Mouse (Mus musculus) adrenal gland, adult 2 months (tissue): ENCODE measurements around the gene Ldlr. TPM values are rescaled to one million over a fixed set of nuclear protein-coding genes. Genes with fewer than 3 reads are reported as not detected.
A peak's percentile ranks its signal among the peaks of the same experiment; 100 is the strongest.

ENCODE experiments used
- DNase-seq: peaks from one replicate; pipeline ENCODE4 v3.0.0; 2021
- polyA plus RNA-seq: library from polyadenylated mRNA; depleted of rRNA; stranded (reverse); fragments of >200 nt; gene quantifications from 2 replicates; pipeline ENCODE4 v1.2.3, GENCODE M21; 2012
- total RNA-seq, 2 experiments: library from RNA; stranded (reverse); gene quantifications; 2 replicates each; pipeline ENCODE4 v1.2.3; 2021

The Ldlr gene
- total and polyA plus RNA-seq, 3 experiments, result 61.6 to 210 (median 143) TPM

DNA sequence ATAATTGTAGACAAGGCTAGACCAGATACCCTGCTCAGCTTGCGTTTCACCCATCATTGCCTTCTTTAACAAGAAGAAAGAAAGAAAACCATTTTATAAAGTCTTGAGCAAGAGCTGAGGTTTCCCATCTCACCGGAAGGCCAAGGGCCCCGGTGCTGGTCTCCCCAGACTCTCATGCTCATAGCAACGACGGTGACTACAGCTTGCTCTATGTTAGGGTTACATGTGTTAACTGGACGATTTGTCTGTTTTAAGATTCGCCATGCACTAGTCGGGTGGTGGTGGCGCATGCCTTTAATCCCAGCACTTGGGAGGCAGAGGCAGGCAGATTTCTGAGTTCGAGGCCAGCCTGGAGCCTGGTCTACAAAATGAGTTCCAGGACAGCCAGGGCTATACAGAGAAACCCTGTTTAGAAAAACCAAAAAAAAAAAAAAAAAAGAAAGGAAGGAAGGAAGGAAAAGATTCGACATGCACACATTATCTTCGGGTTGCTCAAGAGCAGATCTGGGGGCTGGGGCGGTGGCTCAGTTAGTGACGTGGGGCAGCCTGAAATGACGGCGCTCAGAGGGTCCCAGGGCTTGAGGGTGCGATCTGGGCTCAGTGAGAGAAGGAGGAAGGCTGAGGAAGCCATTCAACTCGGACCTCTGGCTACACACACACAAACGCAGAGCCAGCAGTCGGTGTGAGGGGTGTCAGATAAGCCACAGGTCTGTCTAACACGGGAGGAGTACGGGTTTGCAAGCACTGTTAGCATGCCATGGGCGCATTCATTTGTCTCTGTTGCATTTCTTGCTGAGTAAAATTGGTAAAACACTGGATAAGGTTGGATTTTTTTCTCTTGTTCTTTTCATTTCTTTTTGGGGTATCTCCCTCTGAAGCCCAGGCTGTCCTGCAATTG lies 2.2 kb downstream of the Ldlr start:
- DNase-seq, result no peak

GRCm38 (mm10) chr9:21726218-21726975 lies 3.1 kb downstream of the Ldlr start:
- peak; percentile 48 for DNase-seq

DNA sequence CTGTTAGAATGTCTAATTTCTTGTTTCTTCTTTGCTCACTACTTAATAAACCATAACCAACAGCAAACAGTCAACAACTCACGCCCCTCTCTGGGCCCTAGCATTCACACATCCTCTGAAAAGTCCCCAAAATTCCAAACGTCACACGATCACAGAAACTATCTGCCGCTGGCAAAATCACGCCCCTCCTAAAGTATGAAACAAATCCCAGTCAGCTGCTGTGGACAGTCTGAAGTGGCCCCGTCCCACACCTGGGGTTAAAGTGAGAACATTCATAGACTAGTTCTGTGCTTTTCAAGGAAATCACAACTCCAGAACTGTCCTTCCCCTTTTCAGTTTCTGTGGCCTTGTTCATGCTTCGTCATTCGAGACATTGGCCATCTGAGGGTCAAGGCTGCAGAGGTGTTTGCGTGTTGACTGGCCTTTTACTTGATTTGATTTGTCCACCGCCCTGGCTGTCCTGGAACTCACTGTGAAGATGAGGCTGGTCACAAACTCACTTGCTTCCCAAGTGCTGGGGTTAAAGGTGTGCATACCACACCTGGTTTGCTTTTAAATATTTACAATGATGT lies 5.1 kb downstream of the Ldlr start:
- DNase-seq, result peak; percentile 74

GRCm38 (mm10) chr9:21729264-21729663 lies 6.0 kb downstream of the Ldlr start:
- DNase-seq, result peak; percentile 84

DNA sequence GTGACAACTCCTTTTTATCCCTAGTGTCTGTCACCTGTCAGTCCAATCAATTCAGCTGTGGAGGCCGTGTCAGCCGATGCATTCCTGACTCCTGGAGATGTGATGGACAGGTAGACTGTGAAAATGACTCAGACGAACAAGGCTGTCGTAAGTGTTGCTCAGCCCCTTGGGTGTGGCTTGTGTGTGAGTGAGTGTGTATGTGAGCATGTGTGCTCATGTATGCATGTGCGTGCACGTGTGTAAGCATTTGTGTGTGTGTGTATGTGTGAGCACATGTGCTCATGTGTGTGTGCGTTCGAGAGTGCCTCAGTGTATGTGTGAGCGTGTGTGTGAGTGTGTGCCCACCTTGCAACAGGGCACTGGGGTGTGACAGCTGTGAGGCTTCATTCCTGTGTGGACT lies 9.0 kb downstream of the Ldlr start:
- no peak for DNase-seq

GRCm38 (mm10) chr9:21733446-21733845 lies 10.2 kb downstream of the Ldlr start:
- DNase-seq, result no peak

DNA sequence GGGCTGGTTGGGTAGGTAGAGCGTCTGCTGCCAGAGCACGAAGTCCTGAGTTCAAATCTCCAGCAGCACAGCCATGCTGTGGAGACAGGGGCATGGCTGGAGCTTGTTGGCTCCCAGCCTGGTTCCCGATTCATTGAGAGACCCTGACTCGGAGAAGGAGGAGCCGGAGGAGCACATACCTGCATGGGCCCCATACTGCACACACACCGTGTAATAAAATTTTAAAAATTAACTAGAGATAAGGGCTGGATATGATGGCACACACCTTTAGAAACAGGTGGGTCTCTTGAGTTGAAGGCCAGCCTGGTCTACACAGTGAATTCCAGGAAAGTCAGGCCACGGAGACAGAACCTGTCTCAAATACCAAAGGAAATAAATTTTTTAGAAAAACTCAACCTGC lies 10.7 kb downstream of the Ldlr start:
- no peak for DNase-seq

DNA sequence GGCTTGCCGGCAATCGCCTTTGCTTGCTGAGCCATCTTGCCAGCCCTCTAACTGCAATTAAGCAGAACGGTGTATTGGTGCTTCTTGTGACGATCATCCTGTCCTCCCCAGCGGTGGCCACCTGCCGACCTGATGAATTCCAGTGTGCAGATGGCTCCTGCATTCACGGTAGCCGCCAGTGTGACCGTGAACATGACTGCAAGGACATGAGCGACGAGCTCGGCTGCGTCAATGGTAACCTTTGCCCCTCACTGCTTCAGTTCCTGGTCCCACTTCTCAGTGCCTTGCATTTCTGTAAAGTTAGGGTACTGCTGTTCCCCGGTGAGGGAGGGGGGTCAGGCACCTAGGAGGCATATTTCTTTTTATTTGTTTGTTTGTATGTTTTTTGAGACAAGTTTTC lies 11.8 kb downstream of the Ldlr start:
- peak; percentile 57 for DNase-seq

DNA sequence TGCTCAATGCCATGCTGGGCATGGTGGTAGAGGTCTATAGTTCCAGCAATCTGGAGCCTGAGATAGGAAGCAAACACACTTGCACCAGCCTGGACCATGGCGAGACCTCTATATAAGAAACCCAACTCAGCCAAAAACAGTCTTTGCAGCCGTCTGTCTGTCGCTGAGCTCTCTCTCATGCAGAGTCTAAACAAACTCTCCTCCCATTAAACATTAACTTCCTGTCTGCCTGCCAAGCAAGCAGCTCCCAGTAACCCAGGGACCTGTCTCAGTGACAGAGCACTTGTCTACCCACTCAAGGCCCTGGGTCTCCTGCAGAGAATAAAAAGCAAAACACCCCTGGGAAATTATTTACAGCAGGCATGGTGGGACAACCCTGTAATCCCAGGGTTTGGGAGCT lies 13.3 kb downstream of the Ldlr start:
- DNase-seq, result no peak

DNA sequence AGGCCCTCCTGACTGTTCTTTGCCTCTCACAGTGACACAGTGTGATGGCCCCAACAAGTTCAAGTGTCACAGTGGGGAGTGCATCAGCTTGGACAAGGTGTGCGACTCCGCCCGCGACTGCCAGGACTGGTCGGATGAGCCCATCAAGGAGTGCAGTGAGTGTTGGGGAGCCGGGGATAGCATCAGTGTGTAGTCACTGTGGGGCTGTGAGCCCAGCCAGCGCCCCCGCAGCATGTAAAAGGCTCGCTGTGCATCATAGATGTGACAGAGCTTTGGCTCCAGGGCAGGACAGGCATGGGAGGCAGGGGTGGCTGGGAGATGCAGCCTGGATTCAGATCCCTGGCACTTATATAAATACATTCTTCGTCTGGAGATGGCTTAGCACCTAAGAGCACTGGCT lies 13.9 kb downstream of the Ldlr start:
- DNase-seq, result no peak

GRCm38 (mm10) chr9:21738776-21739175 lies 15.5 kb downstream of the Ldlr start:
- no peak for DNase-seq

DNA sequence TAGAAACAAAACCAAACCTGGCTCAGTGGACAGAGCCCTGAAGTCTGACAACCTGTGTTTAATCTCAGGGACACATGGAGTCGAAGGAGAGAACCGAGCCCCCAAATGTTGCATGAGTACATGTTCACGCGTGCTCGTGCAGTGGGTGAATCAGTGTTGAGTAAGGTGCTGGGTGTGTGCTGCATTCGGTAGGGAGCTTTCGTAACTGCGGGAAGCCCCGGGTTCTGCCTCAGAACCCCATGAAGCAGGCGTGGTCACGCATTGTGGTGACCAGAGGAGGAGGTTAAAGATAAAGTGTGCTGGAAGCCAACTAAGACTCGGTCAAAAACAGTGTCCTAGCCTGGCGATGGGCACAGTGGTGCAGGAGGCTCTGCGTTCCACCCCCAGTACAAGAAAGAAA lies 17.1 kb downstream of the Ldlr start:
- DNase-seq, result no peak

- DNase-seq, result no peak
Measured at GRCm38 (mm10) chr9:21741514-21741913, 18.2 kb downstream of the Ldlr start.

- no peak for DNase-seq
Measured at GRCm38 (mm10) chr9:21747238-21747774, 24.0 kb downstream of the Ldlr start.

GRCm38 (mm10) chr9:21748033-21748432 lies 24.8 kb downstream of the Ldlr start:
- DNase-seq, result peak; percentile 82

GRCm38 (mm10) chr9:21748491-21748890 lies 25.2 kb downstream of the Ldlr start:
- no peak for DNase-seq

DNA sequence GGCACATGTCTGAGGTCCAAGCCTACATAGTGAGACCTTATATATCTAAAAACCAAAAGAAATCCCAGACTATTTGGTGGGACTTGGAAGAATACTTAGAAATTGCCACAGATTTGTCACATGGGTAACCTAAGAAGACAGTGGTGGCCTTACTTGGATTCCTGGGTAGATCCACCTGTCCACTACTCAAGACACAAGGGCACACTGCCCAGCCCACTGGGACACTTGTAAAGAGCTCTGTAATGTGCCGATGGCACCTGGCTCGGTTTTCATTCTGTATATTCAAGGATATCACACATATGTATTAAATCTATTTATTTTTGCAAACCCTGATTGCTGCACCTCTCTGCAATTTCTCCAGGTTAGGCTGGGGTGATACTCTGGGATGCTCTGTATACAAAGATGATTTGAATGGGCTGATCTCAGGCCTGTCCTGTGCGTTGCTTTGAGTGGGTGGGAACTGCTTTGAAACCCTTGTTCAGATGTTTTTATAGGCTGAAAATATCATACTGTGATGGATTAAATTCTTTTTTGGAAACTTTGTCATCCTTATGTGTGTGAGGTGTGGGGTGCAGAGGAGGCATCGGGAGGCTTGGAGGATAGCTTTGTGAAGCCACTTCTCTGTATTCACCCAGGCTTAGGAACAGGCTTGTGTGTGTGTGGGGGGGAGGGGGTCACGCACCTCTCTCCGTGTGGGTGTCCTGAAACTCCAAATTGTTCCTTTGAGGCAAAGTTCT lies 26.3 kb downstream of the Ldlr start:
- no peak for DNase-seq

GRCm38 (mm10) chr9:21750370-21750769 lies 27.1 kb downstream of the Ldlr start:
- DNase-seq, result no peak

- peak; percentile 86 for DNase-seq
Measured at GRCm38 (mm10) chr9:21751347-21751746, 28.1 kb downstream of the Ldlr start.

GRCm38 (mm10) chr9:21752252-21752792 lies 29.0 kb downstream of the Ldlr start:
- DNase-seq, result peak; percentile 58

GRCm38 (mm10) chr9:21754003-21754402 lies 30.7 kb downstream of the Ldlr start:
- DNase-seq, result peak; percentile 94
